Mouse (Mus musculus) brain, adult 2 months (tissue): Measurements from ENCODE around the gene Clip2.

ENCODE experiments used
- DNase-seq: peaks from one replicate; pipeline ENCODE4 v3.0.0; 2011; ENCODE audit warnings: low read depth, low spot score

Gene Clip2

DNA sequence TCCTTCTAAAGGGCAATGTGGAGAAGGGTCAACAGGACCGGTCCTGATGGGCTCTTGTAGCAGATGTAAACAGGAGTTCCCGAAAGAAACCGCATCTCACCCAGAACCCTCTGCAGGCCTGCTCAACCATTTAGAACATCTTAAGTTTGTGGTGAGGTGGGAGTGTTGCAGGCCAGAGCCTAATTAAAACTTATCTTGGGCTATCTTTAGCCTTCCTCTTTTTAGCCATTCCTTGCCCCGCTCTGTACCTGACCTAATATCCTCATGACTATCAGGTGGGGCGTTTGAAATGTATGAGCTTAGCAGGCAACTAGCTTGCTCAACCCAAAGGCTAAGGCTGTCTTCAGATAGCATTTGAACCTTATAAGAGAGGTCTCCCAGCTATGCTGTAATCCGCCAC lies 13.5 kb upstream of the Clip2 start:
- no peak for DNase-seq

DNA sequence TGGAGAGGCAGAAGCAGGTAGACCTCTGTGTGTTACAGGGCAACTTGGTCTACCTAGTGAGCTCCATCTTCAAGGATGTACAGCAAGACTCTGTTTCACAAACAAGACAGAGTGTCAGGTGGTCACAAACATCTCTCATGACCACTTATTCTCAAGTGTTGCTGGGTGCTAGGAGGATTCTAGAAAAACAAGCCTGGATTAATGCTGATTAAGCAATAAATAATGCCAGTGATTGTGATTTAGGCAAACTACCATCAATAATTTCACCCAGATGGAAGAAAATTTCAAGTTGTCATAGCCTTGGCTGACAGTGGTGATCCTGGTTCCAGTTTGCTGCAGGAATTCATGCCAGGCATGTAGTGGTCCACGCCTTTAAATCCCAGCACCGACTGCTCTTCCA lies 12.0 kb upstream of the Clip2 start:
- DNase-seq = no peak

DNA sequence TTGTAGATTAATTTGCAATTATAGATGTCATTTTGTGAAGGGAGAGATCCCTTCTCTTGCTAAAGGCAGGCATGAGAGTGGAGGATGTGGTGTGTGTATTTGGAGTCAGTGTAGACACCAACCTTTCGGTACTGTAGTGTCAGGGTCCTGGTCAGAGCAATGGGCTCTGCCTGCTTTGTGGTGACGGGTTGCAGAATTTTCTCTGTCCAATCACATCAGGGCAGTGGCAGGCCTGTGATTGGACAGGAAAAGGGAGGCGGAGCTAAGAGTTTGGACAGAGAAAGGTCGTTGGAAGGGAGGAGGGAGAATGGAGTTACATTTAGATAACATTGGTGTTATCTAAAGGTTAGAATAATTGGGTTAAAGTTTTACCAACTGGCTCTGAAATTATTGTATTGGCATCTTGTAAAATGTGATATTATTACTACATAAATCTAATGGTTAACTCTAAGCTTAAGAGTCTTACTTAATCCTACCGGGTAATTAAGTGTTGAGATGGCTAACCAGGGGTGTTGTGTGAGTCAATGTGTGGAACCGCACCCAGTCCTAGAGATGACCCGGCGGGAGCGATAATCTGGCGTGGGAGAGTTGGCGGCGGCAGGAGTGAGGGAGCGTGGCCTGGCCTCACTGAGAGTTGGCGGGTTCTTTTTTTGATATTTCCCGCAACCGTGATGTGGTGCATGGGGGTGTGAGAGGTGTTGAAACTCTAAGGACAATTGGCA lies 8.4 kb upstream of the Clip2 start:
- DNase-seq = no peak

DNA sequence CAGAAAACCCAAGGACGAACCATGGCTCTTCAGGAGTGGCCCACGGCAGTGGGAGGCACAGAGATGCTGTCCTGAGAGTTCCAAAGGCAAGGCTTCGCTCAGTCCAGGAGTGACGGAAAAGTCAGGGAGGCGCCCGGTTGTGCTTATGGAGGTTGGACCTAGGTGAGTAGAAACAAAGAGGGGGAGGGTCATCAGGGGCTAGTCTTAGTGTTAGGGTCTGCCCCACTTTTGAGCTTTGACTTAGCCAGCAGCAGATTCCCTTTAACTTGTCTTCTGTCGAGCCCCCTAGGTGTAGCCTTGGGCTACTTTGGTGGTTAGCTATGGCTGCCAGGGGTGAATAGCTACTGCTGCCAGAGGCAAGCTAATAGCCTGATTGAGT lies 7.8 kb upstream of the Clip2 start, which contains the start of gene Syna:
Gene Syna, minus strand, starts transcription at position 101 of the 379 bp plus-strand sequence.
- DNase-seq = no peak

DNA sequence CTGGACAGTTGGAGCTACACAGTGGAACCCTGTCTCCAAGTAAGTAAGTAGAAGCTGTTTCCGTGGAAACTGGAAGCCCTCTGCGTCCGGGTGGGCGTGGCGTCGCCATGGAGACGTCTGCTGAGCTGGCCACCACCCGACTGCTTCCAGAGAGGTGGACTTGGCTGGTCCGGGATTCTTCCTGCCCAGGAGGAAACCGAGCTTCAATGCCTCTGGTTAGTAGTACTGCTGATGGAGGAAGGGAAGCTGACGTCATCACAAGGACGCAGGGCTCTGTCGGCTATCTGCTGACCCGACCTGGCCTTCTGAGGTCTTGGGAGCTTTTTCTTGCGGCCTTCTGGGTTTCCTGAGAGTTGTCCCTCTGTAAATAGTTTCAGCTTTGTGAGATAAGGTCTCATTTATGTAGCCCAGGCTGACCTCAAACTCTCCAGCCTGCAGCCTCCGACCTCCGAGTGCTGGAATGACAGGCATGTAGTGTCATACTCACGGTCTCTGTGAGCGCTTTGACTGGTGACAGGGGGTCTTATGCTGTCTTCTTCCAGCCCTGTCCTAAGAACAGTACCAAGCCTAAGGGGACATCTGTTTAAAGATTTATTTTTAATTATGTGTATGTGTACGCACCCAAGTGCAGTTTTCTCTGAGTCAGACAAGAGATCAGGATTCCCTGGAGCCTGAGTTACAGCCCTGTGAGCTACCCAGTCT lies 3.4 kb upstream of the Clip2 start:
- DNase-seq = peak; percentile 80

DNA sequence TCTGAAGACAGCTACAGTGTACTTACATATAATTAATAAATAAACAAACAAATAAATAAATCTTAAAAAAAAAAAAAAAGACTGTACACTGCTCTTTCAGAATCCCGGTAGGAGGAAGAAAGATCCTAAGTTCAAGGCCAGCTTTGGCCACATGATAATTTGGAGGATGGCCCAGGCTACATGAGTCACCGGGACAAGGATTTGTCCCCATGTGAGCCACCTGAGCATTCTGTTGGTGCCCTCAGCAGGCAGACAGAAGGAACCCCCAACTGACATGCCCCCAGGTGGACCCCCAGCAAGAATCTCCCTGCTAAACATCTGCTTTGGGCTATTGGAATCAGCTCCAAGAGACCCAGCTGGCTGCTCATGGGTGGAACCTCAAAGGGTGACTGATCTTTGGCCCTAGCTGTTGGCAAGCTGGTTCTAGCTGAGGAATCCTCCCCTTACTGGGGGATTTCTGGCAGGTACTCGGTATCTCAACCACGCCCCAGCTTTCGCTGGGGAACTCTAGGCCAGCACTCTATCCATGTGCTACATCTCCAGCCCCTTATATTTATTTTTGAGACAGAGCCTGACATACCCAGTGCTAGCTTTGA lies 1.8 kb upstream of the Clip2 start:
- no peak for DNase-seq

DNA sequence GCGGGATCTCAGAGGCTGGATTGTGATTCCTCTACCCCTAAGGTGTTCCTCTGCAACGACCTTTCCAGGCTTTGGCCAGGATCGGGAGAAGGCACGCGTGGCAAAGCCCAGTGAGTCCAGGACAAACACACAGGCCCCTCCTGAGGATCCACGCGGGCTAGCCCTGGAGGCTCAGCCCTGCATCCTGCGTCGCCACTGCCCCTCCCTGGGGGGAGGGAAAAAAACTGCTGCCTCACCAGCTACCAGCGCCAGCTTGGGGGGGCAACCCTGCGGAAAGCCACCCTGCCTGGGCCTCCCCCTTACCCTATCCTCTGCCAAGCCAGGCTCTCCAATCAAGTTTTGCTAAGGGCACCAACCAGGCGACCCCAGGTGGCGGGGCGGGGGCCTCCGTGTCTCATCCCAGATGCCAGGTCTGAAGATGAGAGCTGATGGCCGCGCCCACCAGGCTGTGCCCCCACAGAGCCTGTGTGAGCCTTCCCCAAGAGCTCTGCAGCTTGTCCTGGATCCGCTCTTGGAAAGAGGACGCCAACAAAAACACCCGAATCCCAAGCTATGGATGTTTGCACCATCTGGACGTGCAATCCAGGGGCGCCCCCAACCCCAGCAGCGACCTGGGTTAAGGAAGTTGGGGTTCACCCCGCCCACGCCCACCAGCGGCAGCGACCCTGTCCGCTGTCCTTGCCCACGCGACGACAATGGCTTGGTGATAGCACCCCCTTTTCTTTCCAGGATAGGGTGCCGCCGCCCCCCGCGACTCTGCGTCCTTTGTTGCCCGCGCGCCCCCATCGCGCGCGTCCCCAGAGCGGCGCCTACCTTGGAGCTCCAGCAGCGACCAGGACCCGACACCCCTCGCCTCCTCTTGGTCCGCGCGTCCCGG lies 763 bp downstream of the Clip2 start:
- DNase-seq = peak; percentile 78

DNA sequence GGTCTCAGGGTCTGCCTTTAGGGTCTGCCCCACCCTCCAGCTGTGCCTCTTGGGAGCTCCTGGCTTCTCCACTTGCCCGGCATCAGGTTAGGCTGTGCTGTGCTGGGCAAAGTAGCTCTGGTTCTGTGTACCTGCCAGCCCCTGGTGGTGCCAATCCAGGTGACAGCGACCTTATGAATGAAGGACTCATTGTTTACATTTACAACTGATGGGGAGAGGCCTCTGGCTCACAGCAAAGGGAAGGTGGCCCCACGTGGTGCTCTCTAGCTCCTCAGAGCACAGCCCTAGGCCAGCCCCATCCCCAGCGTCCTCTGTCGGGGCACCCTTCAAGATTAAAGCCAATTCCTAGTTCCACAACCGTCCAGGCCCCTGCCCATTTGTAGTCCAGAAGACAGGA lies 1.4 kb downstream of the Clip2 start:
- DNase-seq = peak; percentile 49

DNA sequence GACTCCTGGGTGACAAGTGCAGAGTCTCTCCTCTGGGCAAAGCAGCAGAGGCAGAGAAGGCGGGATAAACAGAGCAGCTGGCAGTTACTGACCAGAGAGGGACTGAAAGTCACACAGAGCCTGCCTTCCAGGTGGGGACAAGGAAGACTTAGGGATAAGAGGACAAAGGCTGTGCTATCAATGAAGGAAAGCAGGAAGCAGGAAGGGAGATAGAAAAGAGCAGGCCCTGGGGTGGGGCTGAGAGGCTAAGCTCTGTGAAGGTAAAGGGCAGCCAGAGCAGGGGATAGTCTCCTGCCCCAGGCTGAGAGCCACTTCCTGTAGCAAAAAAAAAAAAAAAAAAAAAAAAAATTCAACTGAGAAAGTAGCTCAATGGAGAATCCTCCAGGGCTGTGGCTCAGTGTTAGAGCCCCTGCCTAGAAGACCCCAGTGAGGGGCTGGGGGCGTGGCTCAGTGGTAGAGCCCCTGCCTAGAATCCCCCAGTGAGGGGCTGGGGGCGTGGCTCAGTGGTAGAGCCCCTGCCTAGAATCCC lies 2.5 kb downstream of the Clip2 start:
- DNase-seq = no peak

DNA sequence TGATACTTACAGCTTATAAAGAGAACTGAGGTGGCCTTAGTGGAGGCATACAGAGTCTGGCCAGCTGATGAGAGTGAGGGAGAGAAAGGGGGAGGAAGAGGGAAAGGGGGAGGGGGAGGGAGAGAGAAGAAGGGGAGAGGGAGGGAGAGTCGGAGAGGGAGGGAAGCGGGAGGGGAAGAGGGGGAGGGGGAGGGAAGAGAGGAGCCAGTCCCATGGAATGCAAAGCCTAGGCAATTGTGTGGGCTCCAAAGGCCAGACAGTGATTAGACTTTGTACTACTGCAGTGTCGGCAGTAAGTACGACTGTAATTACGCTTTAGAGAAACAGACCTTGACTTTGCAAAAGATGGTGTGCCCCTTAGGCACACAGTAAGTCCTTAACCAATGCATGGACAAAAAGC lies 3.9 kb downstream of the Clip2 start:
- DNase-seq = peak; percentile 81

DNA sequence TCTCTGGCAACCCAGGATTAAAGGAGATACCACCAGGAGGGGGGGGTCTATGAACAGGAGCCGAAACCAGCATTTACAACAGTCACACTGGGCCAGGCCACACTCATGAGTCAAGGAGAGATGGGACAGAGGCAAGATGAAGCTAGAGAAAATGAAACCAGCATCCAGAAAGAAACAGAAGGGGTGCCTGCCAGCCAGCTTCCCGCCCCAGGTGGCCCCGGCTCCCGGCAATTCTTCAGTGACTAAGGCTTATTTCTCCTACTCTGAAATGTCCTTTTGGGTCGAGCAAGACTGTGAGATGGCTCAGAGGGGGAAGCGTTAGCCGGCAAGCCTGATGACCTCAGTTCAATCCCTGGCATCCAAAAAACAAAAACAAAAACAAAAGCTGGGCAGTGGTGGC lies 5.4 kb downstream of the Clip2 start:
- DNase-seq = peak; percentile 44

DNA sequence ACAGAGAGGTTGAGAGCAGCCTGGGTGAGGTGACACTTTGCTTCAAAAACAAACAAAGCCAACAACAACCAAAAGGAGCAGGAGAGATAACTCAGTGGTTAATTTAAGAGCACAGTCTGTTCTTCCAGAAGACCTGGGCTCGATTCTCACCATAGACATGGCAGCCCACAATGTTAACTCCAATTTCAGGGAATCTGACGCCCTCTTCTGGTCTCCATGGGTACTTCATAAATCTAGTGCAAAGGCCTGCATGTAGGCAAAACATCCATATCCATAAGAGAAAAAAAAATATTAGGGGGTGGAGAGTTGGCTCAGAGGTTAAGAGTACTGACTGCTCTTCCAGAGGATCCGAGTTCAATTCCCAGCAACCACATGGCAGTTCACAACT lies 7.0 kb downstream of the Clip2 start:
- peak; percentile 48 for DNase-seq

DNA sequence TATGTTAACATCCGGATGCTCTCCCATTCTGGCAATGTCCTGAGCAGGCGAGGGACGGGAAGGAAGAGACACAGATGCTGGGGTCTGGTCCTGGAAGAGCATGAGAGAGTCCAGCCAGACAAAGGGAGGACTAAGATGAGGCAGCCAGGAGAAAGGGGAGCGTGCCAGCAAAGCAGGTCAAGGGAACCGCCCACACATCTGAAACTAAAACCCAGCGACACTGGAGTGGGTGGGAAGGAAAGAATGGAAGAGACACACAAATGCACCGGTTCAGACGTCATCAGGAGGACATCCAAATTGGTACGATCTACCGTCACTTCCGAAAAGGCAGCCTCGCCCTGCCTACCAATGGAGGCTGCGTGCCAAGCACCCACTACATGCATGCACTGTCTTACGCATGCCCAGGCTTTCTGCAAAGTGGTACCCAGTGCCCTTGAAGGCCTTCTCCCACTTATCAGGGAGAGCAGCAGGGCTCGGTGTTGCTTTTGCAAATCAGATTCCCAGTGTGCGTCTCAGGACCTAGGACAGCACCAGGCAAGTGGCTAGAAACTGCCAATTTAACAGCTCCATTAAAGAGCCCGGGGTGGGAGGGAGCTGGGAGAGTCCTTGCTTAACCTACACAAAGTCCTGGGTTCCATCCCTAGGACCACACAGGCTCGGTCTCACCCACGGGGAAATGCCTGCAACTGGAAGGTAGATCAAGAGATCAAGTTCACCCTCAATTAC lies 7.6 kb downstream of the Clip2 start:
- DNase-seq = peak; percentile 87

DNA sequence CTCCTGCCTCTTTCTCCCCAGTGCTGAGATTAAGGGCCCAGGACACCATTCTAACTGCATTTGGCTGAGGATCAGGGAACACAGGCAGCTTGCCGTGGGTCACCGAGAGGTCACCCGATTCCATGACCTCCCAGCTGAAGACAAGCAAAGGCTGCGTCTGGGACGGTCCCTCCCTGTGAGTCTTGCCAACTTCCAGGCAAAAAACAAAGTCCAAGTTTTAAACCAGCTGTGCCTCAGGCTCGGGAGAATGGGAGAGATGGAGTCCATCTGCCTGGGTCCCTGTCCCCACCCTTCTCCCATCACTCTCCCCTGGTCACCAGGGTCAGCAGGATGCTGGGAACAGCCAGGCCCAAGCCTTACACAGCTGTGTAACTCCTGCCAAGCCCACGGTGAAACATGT lies 10.6 kb downstream of the Clip2 start:
- DNase-seq = no peak

DNA sequence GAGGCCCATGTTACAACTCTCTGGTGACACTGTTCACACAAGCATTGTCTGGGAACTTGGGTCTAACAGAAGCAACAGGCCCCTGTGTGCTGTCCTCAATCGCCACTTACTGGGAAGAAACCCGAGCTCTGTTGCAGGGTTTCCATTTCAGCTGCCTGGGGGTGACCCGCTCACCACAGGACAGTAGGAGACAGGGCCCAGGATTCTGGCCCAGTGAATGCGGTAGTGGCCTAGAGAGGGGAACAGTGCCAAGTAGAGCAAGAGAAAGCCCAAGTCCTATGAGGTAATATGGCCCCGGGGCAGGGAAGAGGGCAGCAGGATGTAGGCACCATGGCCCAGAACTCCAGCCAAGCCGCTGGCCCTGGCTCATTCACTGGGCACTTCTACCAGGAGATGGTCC lies 11.4 kb downstream of the Clip2 start:
- no peak for DNase-seq

DNA sequence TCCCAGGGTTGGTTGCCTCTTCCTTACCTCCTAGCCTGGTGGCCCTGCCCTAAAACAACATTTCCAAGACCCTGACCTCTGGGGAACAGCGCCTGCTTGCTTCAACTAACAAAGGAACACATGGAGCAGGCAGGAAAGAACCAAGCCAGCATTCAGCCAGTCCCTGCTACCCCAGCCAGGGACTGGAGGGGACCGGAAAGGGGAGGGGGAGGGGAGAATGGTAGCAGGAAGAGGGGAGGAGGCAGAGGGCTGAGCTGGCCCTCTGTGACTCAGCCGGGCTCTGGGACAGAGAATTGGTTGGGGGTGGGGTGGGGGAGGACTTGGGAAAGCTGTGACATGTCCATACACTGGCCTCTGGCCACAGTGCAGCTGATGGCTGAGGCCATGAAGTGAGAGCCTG lies 12.3 kb downstream of the Clip2 start:
- DNase-seq = peak; percentile 91

DNA sequence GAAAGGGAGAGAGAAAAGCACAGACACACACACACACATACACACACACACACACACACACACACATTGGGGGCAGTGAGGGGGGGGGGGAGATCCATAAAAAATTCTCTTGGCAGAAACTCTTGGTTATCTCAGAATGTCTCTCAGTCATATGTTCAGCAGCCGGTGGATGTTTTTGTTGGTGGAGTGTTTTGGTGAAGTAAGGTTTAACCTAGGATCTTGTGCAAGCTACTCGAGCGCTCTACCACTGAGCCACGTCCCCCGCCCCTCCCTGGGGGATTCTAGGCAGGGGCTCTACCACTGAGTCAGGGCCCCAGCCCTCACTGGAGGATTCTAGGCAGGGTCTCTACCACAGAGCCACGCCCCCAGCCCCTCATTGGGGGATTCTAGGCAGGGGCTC lies 16.2 kb downstream of the Clip2 start:
- no peak for DNase-seq

DNA sequence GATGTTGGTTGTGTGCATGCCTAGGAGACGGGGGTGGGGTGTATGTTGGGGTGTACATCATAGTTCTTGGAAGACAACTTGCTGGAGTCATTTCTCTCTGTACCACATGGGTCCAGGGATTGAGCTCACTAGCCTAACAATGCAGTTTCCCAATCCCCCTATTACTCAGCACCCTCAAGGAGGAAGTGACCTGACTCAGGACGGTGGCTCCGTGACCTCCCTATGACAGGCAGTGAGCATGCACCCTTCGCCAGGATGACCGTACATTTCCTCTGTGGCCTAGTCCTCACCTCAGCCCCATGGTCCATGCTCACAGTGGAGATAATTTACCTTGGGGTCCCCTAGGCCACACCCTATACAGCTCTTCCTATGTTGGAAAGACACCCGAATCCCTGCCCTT lies 19.8 kb downstream of the Clip2 start:
- no peak for DNase-seq

DNA sequence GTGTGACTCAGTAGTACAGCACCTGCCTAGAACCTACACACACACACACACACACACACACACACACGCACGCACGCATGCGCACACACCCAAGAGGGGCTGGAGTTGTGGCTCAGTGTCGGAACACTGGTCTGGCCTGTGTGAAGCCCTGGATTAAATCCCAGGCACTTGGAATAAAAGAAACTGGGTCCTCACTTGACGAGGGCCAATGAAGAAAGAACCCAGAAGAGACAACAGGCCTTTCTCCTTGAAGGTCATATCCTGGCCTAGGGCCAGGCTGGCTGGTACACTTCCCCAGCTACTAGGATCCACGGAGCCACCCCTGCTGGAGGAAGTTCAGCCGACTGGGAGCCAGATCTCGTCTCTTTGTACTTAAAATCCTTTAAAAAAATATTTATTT lies 20.6 kb downstream of the Clip2 start:
- peak; percentile 73 for DNase-seq

DNA sequence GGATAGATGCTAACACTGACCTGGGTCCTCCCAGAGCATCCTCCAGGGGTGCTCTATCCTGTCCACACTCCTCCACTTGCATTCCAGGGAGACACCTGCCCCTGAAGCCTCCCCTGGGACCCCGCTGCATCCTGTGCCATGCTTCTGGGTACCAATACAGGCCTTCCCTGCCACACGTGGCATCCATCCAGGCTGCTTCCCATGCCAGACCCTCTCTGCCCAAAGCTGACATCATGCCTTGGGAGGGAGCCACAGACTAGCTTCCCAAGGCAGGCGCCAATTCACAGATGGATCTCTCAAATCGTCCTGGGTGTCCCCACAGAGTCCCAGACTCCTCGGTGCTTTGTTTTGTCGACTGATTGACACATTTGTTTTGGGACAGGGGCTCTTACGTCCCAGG lies 21.4 kb downstream of the Clip2 start:
- DNase-seq = peak; percentile 97

DNA sequence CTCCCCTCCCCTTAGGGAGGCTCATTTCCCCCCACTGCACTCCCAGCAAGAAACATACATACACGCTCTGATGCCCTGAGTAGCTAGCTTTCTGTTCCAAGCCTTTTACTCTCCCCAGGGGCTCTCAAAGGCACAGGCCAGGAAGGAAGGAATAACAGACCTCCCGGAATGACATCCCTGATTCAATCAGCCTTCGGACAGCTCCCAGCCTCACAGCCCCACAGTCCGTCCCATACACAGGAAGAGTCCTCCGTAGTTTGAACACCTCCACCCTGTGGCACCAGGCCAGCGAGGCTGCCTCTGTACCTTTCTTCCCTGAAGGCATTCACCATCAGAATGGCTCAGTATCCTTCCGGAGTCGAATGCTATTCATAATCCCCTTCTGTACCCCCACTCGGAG lies 23.7 kb downstream of the Clip2 start:
- no peak for DNase-seq
